In genomic region chr6:91980011-91980410, GRCm38 (mm10) we compare ENCODE assay signal across 8 mouse cellular contexts. TPM values are rescaled to one million over a fixed set of nuclear protein-coding genes. Genes with fewer than 3 reads are reported as not detected.
DNase-seq lines count a peak whose midpoint lies in the region; ATAC-seq and TF ChIP-seq lines count a peak whose summit lies in the region.

No protein-coding gene starts in this region.

- H3K4me1 ChIP-seq in kidney, adult 2 months (ENCODE audit: control insufficient read depth, insufficient read depth, low read length): no peaks in the 10 kb centered on the region
- no peaks in the 10 kb centered on the region for H3K4me1 ChIP-seq in cortical plate, adult 2 months (ENCODE audit: control insufficient read depth, insufficient read depth, low read length)
- no peaks in the 10 kb centered on the region for H3K4me1 ChIP-seq in hindbrain, embryonic 11.5 days (replicated peaks; ENCODE audit: control insufficient read depth, insufficient read depth, low read length)
- peaks cover 10% of the 10 kb centered on the region for H3K4me1 ChIP-seq in liver, embryonic 15.5 days (replicated peaks)

- no peak for DNase-seq in kidney, adult 2 months
- DNase-seq in kidney, postnatal 10 days: no peak
- DNase-seq in hindbrain, embryonic 11.5 days (ENCODE audit: low spot score): no peak
- no peak for DNase-seq in MN1 (ENCODE audit: low spot score)
- no peak for DNase-seq in thymus, postnatal 4 days
- DNase-seq in Muller cell, postnatal 12 days (ENCODE audit: inconsistent ontology term): no peak

- TF ChIP-seq POLR2A in kidney, adult 2 months (IDR thresholded peaks at IDR 0.05; ENCODE audit: low read depth, low read length): no peak
- TF ChIP-seq POLR2A in cortical plate, adult 2 months (IDR thresholded peaks at IDR 0.05; ENCODE audit: extremely low read depth, insufficient read depth, low read length): no peak

- H3K4me2 ChIP-seq in hindbrain, embryonic 11.5 days (replicated peaks; ENCODE audit: low read depth, low read length): peak overlapping the region; percentile 23; the same call in 1 of the 2 replicates
- H3K4me2 ChIP-seq in liver, embryonic 15.5 days: peak overlapping the region; percentile 70; the same call in 1 of the 2 replicates

- H3K27me3 ChIP-seq in kidney, adult 2 months (replicated peaks; ENCODE audit: control insufficient read depth, insufficient read depth, low read length): no peaks in the 10 kb centered on the region
- peaks cover 23% of the 10 kb centered on the region for H3K27me3 ChIP-seq in hindbrain, embryonic 11.5 days (ENCODE audit: control insufficient read depth, insufficient read depth, low read length)
- peaks cover 63% of the 10 kb centered on the region for H3K27me3 ChIP-seq in liver, embryonic 15.5 days

- no peak for ATAC-seq in hindbrain, embryonic 11.5 days (ENCODE audit: low FRiP score)
- ATAC-seq in liver, embryonic 15.5 days (ENCODE audit: insufficient read depth): no peak

- H3K9ac ChIP-seq in hindbrain, embryonic 11.5 days (ENCODE audit: low read depth, low read length): no peak overlapping the region
- H3K9ac ChIP-seq in liver, embryonic 15.5 days: no peak overlapping the region

- no peak for TF ChIP-seq CTCF in kidney, adult 2 months (conservative IDR thresholded peaks at IDR 0.05; ENCODE audit: insufficient read depth, insufficient read length, low read depth, low read length)
- TF ChIP-seq CTCF in cortical plate, adult 2 months (IDR thresholded peaks at IDR 0.05; ENCODE audit: extremely low read depth, insufficient read depth, low read length): no peak

- H3K27ac ChIP-seq in kidney, adult 2 months (ENCODE audit: insufficient read depth, low read depth, low read length): peak overlapping the region; percentile 74
- no peak overlapping the region for H3K27ac ChIP-seq in cortical plate, adult 2 months (ENCODE audit: insufficient read depth, low read length)
- H3K27ac ChIP-seq in hindbrain, embryonic 11.5 days (ENCODE audit: low read depth, low read length): no peak overlapping the region
- H3K27ac ChIP-seq in liver, embryonic 15.5 days (replicated peaks): no peak overlapping the region

- peak overlapping the region; percentile 56 for H3K4me3 ChIP-seq in kidney, adult 2 months (ENCODE audit: insufficient read depth, low read depth, low read length)
- peak overlapping the region; percentile 27; the same call in 1 of the 2 replicates for H3K4me3 ChIP-seq in cortical plate, adult 2 months (ENCODE audit: insufficient read depth, low read length)
- no peak overlapping the region for H3K4me3 ChIP-seq in hindbrain, embryonic 11.5 days (ENCODE audit: low read depth, low read length)
- H3K4me3 ChIP-seq in liver, embryonic 15.5 days (replicated peaks): no peak overlapping the region

- 68% methylated on average over 3 of the region's 3 CpGs for WGBS in kidney, adult 2 months
- 64% methylated on average over 3 of the region's 3 CpGs for WGBS in hindbrain, embryonic 11.5 days
- WGBS in liver, embryonic 15.5 days (ENCODE audit: insufficient replicate concordance): 42% methylated on average over 3 of the region's 3 CpGs

- no peaks in the 10 kb centered on the region for H3K36me3 ChIP-seq in kidney, adult 2 months (ENCODE audit: control insufficient read depth, insufficient read depth, low read length)
- H3K36me3 ChIP-seq in hindbrain, embryonic 11.5 days (ENCODE audit: control insufficient read depth, insufficient read depth, low read length): no peaks in the 10 kb centered on the region
- no peaks in the 10 kb centered on the region for H3K36me3 ChIP-seq in liver, embryonic 15.5 days (replicated peaks)

- no peaks in the 10 kb centered on the region for H3K9me3 ChIP-seq in hindbrain, embryonic 11.5 days (ENCODE audit: control insufficient read depth, low read length)
- no peaks in the 10 kb centered on the region for H3K9me3 ChIP-seq in liver, embryonic 15.5 days (replicated peaks)

RNA-seq across cellular contexts. Expression of gene Fgd5, which starts 1.3 kb away (rescaled TPM):
- polyA plus RNA-seq in kidney, adult 2 months (2012; rRNA removed): 11.6 and 12.2 TPM in 2 replicates
- polyA plus RNA-seq in cortical plate, adult 2 months (2012; rRNA removed): 4.0 and 5.0 TPM in 2 replicates
- 5.8 and 6.5 TPM in 2 replicates for polyA plus RNA-seq in hindbrain, embryonic 11.5 days (2014; fragmentation: Nextera tagmentation; extraction: Ambion mirVana)
- 2.0 and 2.8 TPM in 2 replicates for polyA plus RNA-seq in liver, embryonic 15.5 days (2015; fragmentation: Nextera tagmentation; extraction: Ambion mirVana)

Comparison
In these comparisons a context has a peak if more than half of its experiments do, and no peak if none do; other contexts are left out.
1. H3K4me3 ChIP-seq: peak in kidney, adult 2 months (single experiment) and cortical plate, adult 2 months (single experiment); none in hindbrain, embryonic 11.5 days (single experiment) and liver, embryonic 15.5 days (single experiment).